Mouse (Mus musculus): ENCODE measurements at regions not wholly inside any gene's neighbourhood (a gene's known extent, or its start where the extent isn't known, plus 50 kb on each side); places are given as distances from the start of the nearest gene placed in this dataset.

- no peak for DNase-seq (ENCODE audit: low spot score in 2 of 2)
Observed at GRCm38 (mm10) chr13:99057696-99058095, 73.3 kb upstream of the 1700024P04Rik start.

DNA sequence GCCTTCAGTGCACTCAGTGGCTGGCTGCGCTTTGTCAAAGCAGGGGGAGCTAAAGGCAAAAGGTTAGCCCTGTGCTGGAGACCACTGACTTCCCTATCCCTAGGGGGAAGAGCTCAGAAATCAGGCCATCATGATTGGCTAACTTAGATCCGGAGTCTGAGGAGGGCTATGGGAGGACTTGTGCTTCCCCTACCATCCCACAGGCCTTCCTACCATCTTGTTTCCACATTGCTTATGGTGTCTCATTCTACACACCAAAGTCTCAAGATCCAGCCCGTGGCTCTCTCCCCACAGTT lies 72.9 kb upstream of the 1700024P04Rik start:
- DNase-seq (ENCODE audit: low spot score in 2 of 2) = no peak

- no peak for DNase-seq (ENCODE audit: low spot score in 2 of 2)
Observed at GRCm38 (mm10) chr13:99056432-99057292, 72.3 kb upstream of the 1700024P04Rik start.

DNA sequence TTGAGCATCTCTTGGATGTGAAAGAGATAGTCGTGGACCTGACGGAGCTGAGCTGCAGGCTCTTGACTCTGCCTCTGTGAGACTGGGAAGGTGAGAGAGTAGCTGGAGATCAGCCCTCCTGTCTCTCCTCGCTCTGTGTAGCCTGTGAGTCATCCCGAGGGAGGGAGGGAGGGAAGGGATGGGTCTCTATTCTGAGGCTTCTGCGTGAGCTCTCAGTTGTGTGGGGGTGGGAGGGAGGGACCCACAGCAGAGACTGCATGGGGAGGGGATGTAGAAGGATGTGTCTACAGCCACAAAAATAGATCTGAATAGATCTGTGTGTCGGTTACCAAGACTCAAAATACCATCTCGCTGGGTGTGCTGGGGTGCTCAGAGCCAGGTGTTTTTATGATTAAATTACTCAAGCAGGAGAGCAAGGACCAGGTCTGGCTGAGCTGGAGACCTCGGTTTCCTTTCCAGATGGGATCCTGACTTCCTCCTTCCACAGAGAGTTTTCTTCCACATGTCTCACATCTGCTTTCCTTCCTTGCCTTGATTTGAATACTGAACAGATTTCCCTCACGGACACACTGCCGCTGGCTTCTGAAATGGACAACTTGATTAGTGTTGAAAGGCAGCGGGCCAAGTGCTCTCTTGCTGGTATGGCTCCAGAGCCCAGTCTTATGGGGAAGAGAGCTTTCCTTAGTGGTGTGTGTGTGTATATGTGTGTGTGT lies 71.4 kb upstream of the 1700024P04Rik start:
- DNase-seq (ENCODE audit: low spot score in 2 of 2) = no peak

DNA sequence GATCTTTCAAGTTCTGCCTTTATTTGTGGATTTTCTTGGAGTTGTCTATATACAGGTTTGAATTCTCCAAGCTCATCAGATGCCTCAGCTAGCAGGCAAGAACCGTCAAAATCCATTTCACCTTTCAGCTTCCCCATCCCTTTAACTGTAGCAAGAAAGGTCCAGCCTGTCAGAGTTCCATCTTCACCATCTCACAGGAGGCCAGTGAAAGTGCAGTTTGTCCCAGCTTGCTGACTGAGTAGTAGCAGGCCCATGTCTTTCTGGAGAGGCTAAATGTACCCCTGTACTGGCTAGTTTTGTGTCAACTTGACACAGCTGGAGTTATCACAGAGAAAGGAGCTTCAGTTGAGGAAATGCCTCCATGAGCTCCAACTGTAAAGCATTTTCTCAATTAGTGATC lies 67.7 kb upstream of the 1700024P04Rik start:
- DNase-seq (ENCODE audit: low spot score in 2 of 2) = no peak

DNA sequence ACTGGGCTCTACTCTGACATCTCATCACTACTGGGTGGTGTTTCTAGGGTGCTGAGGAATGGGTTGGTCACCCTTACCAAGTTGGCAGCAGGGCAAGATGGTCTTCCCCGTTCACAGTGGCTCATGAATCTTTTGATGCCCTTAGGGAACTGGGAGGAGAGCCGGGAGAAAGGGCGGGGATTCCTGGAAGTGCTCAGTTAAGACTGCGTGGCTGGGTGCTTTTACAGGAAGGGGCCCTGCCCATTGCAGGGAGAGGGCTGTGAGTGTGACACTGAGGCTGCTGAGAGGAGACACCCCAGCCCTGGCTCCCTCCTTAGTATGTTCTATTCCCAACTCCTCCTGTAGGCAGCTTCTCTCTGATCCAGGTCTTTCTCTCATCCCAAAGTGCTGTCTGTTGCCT lies 65.3 kb upstream of the 1700024P04Rik start:
- DNase-seq (ENCODE audit: low spot score in 2 of 2) = no peak

DNA sequence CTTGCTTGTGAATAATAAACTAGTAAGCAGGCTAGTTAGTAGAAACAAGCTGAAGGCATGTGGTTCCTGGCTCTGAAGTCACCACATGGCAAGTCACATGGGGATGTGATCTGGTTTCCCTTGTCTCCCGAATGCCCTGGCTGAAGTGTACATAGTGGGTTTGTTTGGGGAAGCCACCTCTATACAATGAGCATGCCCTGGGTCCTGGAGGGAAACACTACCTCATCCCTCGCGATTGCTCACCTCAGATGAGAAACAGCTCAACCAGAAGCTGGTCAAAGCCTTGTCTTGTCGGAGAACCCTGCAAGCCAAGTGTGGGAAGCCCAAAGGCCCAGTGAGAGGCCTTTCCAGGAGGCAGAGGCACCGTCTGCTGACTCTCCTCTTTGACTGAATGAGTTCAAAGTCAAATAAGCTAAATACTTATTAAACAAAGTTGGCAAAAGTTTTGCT lies 64.3 kb upstream of the 1700024P04Rik start:
- DNase-seq (ENCODE audit: low spot score in 2 of 2) = no peak

- no peak for DNase-seq (ENCODE audit: low spot score in 2 of 2)
Observed at GRCm38 (mm10) chr13:99047219-99047618, 62.9 kb upstream of the 1700024P04Rik start.

GRCm38 (mm10) chr13:99046737-99047136 lies 62.4 kb upstream of the 1700024P04Rik start:
- DNase-seq (ENCODE audit: low spot score in 2 of 2) = no peak

DNA sequence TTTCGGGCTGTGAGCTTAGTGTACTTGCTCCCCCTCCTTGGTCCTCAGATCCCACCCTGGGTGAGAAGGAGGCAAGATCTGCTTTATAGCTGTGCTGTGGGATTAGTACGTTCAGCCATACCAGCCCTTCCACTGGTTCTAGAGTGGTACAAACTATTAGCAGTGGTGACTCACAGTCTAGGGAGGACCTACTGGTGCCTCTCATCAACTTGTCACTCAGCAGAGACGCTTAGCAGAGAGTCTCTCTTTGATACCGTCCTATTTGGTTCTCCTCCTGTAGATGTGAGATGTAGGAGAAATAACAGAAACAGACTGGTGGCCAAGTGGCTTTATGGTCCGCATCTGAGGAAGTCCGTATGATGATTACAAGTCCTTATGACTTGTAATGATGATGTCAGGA lies 57.7 kb upstream of the 1700024P04Rik start:
- DNase-seq (ENCODE audit: low spot score in 2 of 2) = no peak

DNA sequence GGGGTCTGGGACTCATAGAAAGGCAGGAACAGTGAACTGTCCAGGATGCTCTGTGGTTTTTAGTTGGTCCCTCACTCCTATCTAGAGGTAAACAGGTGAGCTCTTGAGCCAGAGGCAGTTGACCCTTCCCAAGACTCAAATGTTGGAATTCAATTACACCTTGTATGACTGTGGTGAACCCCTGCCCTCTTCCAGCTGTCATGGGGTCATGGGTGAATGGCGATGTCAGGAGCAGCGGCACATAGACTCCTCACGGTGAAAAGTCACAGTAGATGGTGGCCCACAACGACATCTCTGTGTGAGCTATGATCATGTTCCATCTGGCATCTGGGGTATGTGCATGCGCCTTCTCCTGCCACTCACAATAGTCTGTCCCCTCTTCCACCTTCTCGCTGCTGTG lies 56.9 kb upstream of the 1700024P04Rik start:
- DNase-seq (ENCODE audit: low spot score in 2 of 2) = no peak

- DNase-seq (ENCODE audit: low spot score in 2 of 2) = no peak
Observed at GRCm38 (mm10) chr13:99040846-99041245, 56.5 kb upstream of the 1700024P04Rik start.

- no peak for DNase-seq (ENCODE audit: low spot score in 2 of 2)
Observed at GRCm38 (mm10) chr13:99040171-99040570, 55.8 kb upstream of the 1700024P04Rik start.

GRCm38 (mm10) chr13:99039063-99039385 lies 54.7 kb upstream of the 1700024P04Rik start:
- no peak for DNase-seq (ENCODE audit: low spot score in 2 of 2)

GRCm38 (mm10) chr13:99038198-99039062 lies 54.1 kb upstream of the 1700024P04Rik start:
- DNase-seq (ENCODE audit: low spot score in 2 of 2) = no peak

- no peak for DNase-seq (ENCODE audit: low spot score in 2 of 2)
Observed at GRCm38 (mm10) chr13:99037131-99037530, 52.8 kb upstream of the 1700024P04Rik start.

Data from adrenal gland, postnatal 4 days (tissue).